Mouse (Mus musculus) urinary bladder, postnatal 4 days (tissue): ENCODE measurements at regions not wholly inside any gene's neighbourhood (a gene's known extent, or its start where the extent isn't known, plus 50 kb on each side); places are given as distances from the start of the nearest gene placed in this dataset.

Source experiments
- DNase-seq, 2 experiments: peaks; one replicate each; pipeline ENCODE4 v3.0.0; 2021 to 2022; ENCODE audit warnings: low spot score in 2 of 2

DNA sequence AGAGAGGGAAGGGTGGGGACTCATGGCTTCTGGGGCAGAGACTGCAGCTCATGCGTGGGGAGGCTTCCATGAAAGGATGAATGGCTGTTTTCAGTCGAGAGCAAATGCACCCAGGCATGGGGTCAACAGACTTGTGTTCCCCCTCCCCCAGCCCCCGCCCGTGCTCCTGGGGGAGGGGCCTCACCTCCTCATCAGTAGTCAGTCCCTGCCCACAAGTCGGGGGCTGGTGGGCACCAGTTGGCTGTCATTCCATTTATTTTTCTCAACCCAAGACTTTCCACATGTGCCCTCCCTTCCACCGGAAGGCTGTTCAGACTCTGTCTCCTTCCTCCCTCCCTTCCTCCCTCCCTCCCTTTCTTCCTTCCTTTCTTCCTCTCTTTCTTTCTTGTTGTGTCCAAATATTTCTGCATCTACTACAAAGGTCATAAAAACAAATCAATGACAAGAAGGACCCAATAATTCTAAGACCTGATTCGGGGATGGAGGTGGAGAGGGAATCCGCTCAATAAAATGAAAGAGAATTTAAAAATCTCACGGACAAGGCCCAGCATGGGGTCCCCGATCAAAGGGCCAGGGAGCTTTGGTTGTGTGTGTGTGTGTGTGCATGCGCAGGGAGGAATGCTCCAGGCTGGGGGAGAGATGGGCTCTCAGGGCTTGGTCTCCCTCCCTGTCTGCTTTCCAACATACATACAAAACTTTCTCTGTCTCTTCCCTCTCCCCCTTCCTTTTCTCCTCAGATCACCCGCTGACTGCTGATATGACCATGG is 57.7 kb downstream of the Rpl14 start:
- no peak for DNase-seq

- DNase-seq, result no peak
Observed at GRCm38 (mm10) chr9:120629609-120630008, 58.4 kb downstream of the Rpl14 start.

- DNase-seq, result no peak
Observed at GRCm38 (mm10) chr9:120632821-120633220, 61.6 kb downstream of the Rpl14 start.

DNA sequence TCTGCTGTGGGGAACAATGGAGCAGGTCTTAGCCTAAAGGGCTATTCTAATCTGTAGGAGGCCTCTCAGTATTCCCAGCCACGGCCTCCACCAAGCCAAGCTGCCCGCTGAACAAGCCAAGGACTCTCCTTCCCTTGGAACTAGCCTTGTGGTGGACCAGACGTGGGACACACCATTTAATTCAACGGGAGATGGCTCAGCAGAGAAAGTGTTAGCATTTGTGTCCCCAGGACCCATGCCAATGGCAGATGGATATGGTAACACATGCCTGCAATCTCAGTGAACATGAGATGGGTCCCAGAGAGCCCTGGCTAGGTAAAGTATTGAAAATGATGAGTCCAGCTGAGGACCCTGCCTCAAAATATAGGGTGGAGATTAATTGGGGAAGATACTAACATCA is 71.4 kb downstream of the Rpl14 start:
- DNase-seq, result no peak

DNA sequence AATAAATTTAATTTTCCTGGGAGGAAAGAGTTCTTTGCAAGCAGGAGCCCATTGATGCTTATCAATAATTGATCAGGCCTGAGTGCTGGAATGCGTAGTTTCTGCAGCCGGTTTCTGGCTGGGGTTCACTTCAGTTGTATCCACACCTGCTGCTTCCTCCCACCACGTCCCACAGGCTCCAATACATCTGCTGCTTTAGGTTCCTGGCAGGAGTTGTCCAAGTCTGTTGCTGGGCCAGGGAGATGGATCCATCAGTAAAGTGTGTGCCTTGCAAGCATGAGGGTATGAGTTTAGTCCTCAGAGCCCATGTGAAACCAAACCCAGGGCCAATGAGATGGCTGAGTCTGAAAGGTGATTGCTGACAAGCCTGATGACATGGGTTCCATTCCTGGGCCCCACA is 72.1 kb downstream of the Rpl14 start:
- DNase-seq, result no peak

- DNase-seq, result no peak
Observed at GRCm38 (mm10) chr9:120645776-120646175, 74.5 kb downstream of the Rpl14 start.

- no peak for DNase-seq
Observed at GRCm38 (mm10) chr9:120646806-120647667, 75.8 kb downstream of the Rpl14 start.

DNA sequence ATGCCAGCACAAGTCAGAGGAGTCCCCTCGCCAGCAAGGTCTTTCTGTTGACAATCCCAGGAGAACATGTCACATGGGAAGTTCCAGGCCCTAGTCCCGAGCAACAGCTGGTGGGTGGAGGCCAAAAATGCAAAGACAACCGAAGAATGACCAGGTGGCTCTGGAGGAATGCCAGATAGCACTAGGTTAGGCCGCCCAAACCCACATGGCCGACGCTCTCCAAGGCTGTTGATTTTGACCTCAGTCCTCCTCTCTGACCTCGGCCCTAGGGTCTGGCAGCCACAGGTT is 76.4 kb downstream of the Rpl14 start:
- no peak for DNase-seq

- DNase-seq, result no peak
Observed at GRCm38 (mm10) chr9:120652733-120653132, 81.5 kb downstream of the Rpl14 start.

GRCm38 (mm10) chr9:120653170-120653569 is 81.9 kb downstream of the Rpl14 start:
- DNase-seq, result no peak

DNA sequence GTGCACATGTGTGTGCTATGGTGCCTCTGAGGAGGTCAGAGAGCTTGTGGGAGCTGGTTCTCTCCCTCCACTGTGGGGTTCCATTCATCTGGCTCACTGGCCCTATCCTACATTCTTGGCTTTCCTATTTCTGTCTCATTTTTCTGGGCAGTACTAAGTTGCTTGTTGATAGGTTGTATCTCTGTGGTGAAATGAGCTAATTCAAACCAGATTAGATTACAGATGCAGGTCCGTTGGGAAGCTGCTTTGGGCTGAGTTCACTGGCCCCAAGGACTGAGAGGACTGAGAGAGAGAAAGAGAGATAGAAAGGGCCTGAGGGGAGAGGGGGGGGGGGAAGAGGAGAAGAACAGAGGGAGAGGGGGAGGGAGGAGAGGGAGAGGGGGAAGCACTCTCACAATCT is 83.5 kb downstream of the Rpl14 start:
- no peak for DNase-seq

DNA sequence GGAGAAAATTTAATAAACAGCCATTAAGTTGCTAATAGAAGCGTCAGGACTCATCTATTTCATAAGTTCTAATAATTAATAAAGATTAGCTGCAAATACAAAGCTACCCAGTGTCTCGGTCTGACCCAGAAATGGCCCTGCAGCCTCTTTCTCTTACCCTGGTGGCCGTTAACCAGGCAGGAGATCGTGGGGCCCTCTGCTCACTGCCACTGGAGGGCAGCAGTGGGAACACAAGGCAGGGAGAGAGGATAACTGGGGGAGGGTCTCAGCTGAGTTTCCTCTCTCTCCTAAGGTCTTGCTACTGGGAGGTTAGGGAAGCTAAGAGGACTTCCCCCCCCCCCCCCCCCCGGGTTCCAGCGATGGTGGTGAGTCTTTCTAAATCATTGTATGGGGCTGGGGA is 85.7 kb downstream of the Rpl14 start:
- no peak for DNase-seq

DNA sequence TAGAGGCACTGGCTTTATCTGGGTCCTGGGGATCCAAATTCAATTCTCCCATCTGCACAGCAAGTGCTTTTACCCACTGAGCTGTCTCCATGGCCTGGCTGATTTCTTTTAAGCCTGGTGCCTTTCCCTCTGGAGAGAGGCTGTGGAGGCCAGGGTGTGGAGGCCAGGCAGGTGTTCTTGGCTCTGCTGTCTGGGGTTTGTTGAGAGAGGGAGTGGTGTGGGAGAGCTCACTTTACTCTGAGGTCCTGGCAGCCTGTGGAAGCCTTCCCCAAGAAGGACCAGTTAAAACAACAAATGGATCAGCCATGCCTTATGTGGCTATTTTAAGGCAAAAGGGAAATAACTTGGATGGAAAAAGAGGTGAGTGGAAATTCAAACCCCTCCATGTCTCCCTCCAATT is 86.5 kb downstream of the Rpl14 start:
- DNase-seq, result no peak

- DNase-seq, result no peak
Observed at GRCm38 (mm10) chr9:120658576-120658975, 87.3 kb downstream of the Rpl14 start.

- no peak for DNase-seq
Observed at GRCm38 (mm10) chr9:120661226-120661625, 90.0 kb downstream of the Rpl14 start.

- no peak for DNase-seq
Observed at GRCm38 (mm10) chr9:120661641-120662227, 90.5 kb downstream of the Rpl14 start.

DNA sequence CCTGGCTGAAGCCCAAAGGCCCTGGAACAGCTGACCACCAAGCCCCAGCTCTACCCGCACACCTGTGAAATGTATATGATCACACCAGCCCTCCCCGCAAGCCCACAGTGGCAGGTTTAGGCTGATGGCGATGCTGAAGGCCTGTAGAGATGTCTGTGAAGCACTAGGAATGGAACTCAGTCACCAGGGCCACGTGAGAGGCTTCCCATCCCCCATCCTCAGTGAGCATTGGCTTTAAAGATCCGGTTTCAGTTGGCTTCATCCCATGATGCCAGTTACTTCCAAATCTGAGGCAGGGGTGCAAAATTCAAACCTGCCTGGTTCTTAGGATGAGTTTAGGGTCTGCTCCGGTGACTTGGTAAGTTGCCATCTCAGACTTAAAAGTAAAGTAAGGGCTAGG is 91.9 kb downstream of the Rpl14 start:
- DNase-seq, result no peak

DNA sequence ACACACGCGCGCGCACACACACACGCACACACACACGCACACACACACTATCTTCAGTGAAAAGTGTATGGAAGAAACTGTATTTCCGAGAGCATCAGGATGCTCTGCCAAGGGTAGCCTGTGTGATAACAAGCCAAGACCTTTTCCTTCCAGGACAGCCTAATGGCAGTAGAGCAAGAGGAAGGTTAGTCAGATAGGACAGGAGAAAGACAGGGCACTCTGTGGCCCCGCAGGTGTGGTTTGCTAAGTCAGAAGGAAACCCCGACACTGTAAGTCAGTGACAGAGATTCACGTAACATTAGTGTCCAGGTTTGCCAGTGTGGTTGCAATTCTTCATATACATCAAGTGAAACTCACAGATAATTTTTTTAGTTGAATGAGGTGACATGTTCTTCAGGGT is 92.8 kb downstream of the Rpl14 start:
- no peak for DNase-seq

DNA sequence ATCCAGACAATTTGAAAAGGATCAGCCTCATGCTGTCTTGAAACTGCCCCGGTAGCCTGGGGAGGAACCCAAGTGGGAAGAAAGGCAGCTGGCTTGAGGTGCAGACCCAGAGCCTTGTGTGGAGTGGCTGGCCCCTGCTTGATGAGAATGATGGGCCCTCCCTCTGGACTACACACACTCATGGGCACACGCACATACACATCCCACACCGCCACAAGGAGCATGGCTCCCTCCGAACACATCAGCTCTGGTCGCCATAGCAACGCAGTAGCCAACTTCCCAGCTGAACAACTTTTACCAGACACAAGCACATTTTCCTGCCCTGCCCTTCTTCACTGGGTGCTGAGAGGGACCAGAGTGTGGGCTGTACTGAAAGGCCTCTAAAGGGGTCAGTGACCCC is 101.2 kb downstream of the Rpl14 start:
- DNase-seq, result no peak

DNA sequence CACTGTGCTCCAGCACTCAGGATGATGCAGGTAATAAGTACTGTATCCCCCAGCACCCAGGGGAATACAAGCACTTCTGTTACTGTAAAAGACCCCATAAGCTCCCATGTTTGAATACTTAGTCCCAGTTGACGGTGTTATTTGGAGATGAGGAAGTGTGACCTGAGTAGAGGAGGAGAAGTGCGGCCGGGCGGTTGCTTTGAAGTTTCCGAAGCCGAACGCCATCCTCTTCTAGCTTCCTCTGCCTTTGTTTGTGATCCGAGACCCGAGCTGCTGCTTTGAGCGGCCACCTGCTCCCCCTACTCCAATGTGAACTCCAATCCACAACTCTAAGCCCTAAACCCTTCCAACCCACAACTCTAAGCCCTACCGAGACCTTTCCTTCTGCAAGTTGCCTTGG is 103.6 kb downstream of the Rpl14 start:
- DNase-seq, result no peak

DNA sequence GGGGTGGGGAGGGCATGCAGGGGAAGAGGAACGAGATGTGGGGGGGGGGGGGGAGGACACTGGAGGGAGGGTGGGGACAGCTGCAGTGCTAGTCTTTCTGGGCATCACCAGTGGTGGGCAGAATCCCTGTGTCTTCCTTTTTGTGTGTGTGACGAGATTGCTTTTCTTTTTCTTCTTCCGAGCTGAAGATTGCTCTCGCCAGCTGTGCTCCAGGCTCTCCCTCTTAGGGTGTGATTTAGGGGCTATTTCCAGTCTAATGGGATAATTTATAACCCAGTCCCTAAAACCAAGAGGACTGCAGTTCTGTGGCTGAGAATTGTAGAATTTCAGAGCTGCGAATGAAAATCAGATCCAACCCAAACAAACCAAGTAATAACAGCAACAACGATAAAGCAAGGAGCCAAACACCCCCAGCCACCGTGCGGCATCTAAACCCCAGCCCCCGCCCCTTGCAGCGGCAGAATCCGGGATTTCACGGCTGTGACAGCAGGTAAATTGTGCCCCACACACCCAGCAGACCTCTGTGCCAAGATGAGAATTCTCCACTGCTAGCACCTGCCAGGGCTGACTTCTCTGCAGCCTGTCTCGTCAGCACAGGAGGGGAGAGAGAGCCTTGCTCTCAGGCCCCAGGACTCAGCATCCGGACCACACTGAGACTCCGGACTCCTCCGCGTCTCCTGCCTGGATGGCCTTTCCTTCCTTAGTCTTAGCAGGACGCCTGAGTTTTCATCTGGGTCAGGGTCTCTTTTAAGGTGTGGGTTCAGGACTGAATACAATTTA is 104.3 kb downstream of the Rpl14 start:
- no peak for DNase-seq

DNA sequence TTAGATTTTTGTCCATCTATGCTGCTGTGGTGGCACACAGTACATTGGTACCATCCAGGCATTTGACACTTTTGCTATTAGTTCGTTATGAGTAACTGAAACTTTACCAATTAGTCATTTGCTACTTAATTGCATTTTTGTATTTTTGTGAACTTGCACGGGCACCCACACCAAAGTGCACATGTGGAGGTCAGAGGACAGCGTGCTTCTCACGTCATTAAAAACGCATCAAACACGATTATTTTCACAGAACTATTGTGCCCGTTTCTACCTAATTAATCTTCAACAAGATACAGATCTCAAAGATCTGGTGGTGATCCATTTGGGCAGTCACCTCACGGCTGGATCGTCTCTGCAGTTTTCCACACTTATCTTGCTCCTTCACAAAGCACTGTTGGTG is 105.1 kb downstream of the Rpl14 start:
- DNase-seq, result no peak
